27 mouse cellular contexts compared by ENCODE assay signal in genomic region chr6:126593336-126593735, GRCm38 (mm10). TPM values are rescaled to one million over a fixed set of nuclear protein-coding genes. Genes with fewer than 3 reads are reported as not detected.
"Had no signal": no experiment of that assay in that cellular context is flagged by ENCODE, and none has a peak within 500 bp of the region (broad histone marks: within the 10 kb centered on the region; RNA-seq: fewer than 3 reads in every experiment).

No protein-coding gene starts in this region.

- H3K27me3 ChIP-seq: limb, embryonic 13.5 days; liver, embryonic 12.5 days; liver, embryonic 15.5 days; lung, embryonic 15.5 days; midbrain, embryonic 13.5 days; neural tube, embryonic 13.5 days; stomach, embryonic 15.5 days had no signal

- H3K36me3 ChIP-seq: limb, embryonic 10.5 days; limb, embryonic 13.5 days; liver, embryonic 12.5 days; liver, embryonic 15.5 days; lung, embryonic 15.5 days; midbrain, embryonic 10.5 days; midbrain, embryonic 13.5 days; neural tube, embryonic 13.5 days; stomach, embryonic 15.5 days had no signal

- H3K9me3 ChIP-seq: limb, embryonic 10.5 days; liver, embryonic 12.5 days; liver, embryonic 15.5 days; lung, embryonic 15.5 days; megakaryocyte, embryonic 14.5 days; midbrain, embryonic 10.5 days; midbrain, embryonic 13.5 days; neural tube, embryonic 13.5 days; stomach, embryonic 15.5 days had no signal

- H3K4me2 ChIP-seq: limb, embryonic 13.5 days; liver, embryonic 12.5 days; liver, embryonic 15.5 days; lung, embryonic 15.5 days; midbrain, embryonic 13.5 days; neural tube, embryonic 13.5 days; stomach, embryonic 15.5 days had no signal

- H3K4me3 ChIP-seq: limb, embryonic 10.5 days; limb, embryonic 13.5 days; liver, embryonic 12.5 days; liver, embryonic 15.5 days; lung, embryonic 15.5 days; megakaryocyte, embryonic 14.5 days; midbrain, embryonic 10.5 days; midbrain, embryonic 13.5 days; myocyte; neural tube, embryonic 13.5 days; stomach, embryonic 15.5 days had no signal

- H3K27ac ChIP-seq: limb, embryonic 10.5 days; limb, embryonic 13.5 days; liver, embryonic 12.5 days; liver, embryonic 15.5 days; lung, embryonic 15.5 days; midbrain, embryonic 10.5 days; midbrain, embryonic 13.5 days; neural tube, embryonic 13.5 days; stomach, embryonic 15.5 days had no signal

- H3K9ac ChIP-seq: limb, embryonic 13.5 days; liver, embryonic 12.5 days; liver, embryonic 15.5 days; lung, embryonic 15.5 days; midbrain, embryonic 13.5 days; neural tube, embryonic 13.5 days; stomach, embryonic 15.5 days had no signal

- DNase-seq: kidney, adult 9 months; kidney, postnatal 14 days; kidney, postnatal 4 days; layer of hippocampus, adult 9-11 months; layer of hippocampus, postnatal 36 days; liver; lung, adult 18-20 months; lung, postnatal 10 days; lung, postnatal 36 days; retina, postnatal 1 day; right cerebral cortex, postnatal 25 days; spleen, adult 18-20 months; thymus, postnatal 25 days had no signal

- H3K4me1 ChIP-seq: limb, embryonic 10.5 days; limb, embryonic 13.5 days; liver, embryonic 12.5 days; liver, embryonic 15.5 days; lung, embryonic 15.5 days; megakaryocyte, embryonic 14.5 days; midbrain, embryonic 13.5 days; stomach, embryonic 15.5 days had no signal

- ATAC-seq: liver, embryonic 12.5 days; midbrain, embryonic 13.5 days; midbrain, embryonic 16.5 days had no signal

RNA-seq across cellular contexts. Expression of gene Kcna1, which starts 52.8 kb away (rescaled TPM):
- total RNA-seq: monocyte, adult 5-6 weeks; neutrophil, adult 5-6 weeks had no signal
- polyA plus RNA-seq: liver, embryonic 15.5 days; myocyte had no signal

RNA-seq across cellular contexts. Expression of gene Kcna5, which starts 58.1 kb away (rescaled TPM):
- total RNA-seq: monocyte, adult 5-6 weeks; neutrophil, adult 5-6 weeks had no signal
- polyA plus RNA-seq: myocyte had no signal
